Mouse (Mus musculus): ENCODE results near the gene Eif2b4.

Eif2b4 gene

DNA sequence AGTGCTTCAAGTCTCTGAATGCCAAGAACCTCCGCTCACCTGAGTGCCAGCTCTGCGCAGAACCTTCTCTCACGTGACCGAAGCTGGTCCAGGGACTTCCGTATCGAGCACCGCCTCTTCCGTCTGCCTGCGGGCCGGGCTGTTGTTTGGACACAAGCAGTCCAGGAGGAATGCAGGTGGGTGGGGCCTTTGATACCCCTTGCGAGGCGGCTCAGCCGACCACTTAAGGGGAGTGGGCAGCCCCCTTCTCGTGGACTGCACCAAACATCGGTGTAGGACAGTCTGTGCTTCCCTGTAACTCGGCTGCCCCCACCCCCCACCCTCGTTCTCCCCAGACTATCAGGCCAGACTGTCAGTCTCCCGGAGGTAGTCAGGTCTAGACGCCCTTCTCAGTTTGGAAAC lies 39.1 kb downstream of the Eif2b4 start, which contains the start of gene Mpv17:
Gene Mpv17, minus strand, starts transcription at position 100 of the 402 bp plus-strand sequence.
- peak; percentile 81 to 90 for DNase-seq (ENCODE audit: low spot score in 2 of 2)

DNA sequence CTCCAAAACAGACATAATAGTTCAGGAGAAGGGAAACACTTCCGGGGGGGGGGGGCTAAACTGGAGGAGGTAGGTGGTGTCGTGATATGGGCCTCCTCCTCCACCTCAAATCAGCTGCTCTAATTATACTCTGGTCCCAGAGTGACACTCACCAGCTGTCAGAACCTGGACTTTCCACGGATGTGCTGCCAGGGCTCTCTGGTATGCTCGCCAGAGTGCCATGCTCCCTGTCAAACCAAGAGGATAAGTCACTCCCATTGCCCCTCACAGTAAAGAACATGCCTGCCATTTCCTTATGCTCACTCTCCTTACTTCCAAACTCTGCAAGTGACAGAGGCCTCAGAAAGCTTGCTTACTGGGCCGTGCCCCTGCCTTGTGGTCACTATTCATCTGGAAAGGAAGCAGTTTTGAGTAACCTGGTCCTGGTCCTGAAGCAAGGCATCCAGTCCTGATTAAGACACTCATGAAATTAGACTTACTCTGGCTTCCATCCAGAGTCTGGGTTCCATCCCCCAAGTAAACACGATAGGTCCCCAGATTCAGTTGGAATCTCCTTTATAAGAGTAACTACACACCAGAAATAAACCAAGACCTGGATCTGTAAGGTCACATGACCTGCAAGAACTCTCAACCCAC lies 39.6 kb downstream of the Eif2b4 start:
- DNase-seq (ENCODE audit: low spot score in 2 of 2): no peak

DNA sequence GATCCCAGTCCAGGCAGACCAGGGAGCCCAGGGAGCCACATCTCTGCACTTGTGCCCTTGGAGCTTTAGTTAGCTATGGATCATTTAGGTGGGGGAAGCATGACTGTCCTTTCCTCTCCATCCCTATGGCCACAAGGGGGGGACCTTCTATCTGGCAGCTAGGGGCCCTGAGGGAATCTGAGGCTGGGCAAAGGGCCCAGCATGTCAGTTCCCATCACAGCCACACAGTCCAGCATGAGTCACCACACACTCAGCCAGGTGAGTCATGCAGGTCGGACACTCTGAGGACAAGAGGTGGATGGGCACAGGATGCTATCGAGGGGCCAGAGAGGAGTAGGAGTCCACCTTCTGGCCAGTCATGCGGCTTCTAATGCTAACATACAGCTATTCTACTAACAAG lies 41.5 kb downstream of the Eif2b4 start:
- no peak for DNase-seq (ENCODE audit: low spot score in 2 of 2)

DNA sequence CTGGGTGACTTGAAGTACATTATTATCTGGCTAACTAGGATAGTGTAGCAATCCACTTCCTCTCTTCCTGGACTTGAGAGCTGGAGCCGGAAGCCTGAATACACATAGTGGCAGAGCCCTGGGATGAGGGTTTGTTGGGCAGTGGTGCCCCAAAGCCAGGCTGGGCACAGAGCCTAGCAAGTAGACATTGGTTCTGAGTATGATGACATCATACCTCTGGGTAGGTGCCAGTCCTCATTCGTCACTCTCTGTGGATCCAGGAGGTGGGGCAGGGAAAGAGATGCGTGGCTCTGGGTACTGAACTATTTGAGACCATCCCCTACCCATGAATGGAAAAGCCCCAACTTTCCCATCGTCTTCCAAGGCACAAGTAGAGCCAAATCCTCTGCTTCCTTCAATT lies 43.4 kb downstream of the Eif2b4 start:
- no peak for DNase-seq (ENCODE audit: low spot score in 2 of 2)

DNA sequence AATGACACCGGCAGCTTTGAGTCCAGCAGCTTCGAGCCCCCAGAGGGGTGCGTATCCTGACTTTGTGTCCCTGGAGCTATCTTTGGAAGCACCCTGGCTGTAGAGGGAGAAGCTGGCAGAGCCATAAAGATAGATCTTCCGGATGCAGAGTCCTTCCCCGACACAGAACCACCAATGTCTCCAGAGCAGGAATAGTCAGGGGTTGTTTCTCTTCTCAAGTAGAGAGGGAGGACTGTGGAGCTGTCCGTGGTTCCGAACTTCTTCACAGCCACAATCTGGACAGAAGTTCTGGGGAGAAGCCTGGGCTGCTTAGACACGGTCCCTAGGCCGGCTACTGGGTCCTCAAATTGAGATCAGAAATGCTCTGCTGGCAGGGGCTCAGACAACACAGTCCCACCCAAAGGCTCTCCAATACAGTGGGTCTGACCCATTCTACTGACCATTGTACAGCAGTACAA lies 54.2 kb downstream of the Eif2b4 start:
- DNase-seq (ENCODE audit: low spot score in 2 of 2): no peak

DNA sequence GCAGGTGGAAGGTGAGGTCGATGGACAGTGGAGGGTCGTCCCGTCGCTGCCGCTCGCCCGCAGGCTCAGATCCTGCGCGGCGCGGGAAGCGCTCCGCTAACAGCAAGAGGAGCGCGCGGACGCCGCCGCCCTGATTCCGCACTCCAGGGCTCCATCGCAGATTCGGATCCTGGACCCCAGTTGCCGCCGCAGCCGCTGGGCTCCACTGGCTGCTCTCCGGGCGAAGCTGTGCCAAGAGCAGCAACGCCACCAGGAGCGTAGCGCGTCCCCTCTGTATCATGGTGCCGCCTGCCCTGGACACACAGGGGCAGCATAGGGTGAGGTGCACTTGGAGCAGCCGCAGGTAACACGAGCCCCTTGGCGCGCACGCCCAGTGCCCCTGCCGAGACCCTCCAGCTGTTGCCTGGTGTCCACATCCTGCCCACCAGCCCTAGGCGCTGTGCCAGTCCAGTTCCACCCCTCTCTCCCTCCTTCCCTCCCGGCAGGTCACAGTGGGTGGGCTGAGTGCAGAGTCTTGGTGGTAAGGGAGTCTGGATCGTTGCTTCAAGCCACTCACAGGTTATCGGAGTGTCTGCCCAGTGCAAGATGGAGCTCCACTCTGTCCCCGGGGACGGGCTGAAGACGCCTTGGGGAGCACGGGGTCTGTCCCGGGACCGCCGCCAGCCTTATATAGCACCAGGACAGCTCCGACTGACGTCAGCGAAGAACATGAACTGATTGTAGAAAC lies 54.8 kb downstream of the Eif2b4 start, which contains the start of gene Ucn:
Gene Ucn, minus strand, starts transcription at position 589 of the 727 bp plus-strand sequence.
- no peak for DNase-seq (ENCODE audit: low spot score in 2 of 2)

DNA sequence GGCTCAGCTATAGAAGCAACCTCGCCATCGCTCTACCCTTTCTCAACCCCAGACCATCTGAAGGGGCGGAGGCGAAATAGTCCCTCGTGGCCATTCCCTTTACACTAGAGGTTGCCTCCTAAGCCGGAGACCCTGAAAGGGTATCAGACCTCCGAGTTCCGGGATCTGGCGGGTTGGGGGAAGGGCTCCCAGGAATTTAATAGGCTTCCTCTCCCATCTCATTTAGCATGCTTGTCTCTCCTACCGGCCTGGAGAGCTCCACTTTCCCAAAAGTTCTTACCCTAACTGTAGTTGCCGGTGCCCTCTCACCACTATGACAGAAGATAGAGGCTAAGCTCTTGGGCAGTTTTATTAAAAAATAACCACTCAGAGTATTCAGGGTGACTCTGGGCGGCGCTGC lies 55.6 kb downstream of the Eif2b4 start:
- no peak for DNase-seq (ENCODE audit: low spot score in 2 of 2)
